Mouse (Mus musculus) heart, embryonic 13.5 days (tissue): Measurements from ENCODE around the gene Thsd4. TPM values are rescaled to one million over a fixed set of nuclear protein-coding genes. Genes with fewer than 3 reads are reported as not detected.

ENCODE experiments used
- ATAC-seq: fragments of 200-750 bp; cut with Nextera tagmentation; 2 replicates; pipeline ENCODE4 v1.8.0; 2017; ENCODE audit warnings: moderate TSS enrichment; ENCODE audit not compliant: insufficient number of reproducible peaks, low FRiP score, low TSS enrichment; ENCODE audit errors: extremely low read depth
- H3K27ac ChIP-seq: fragments of 300-500 bp; sonication (generic); replicated peaks from 2 replicates; pipeline ENCODE4 v1.5.1; 2015; ENCODE audit warnings: moderate library complexity, mild to moderate bottlenecking, inconsistent platforms
- H3K27me3 ChIP-seq: fragments of 300-500 bp; sonication (generic); replicated peaks from 2 replicates; pipeline ENCODE4 v1.6.1; 2015; ENCODE audit warnings: mild to moderate bottlenecking, inconsistent platforms
- H3K36me3 ChIP-seq: fragments of 300-500 bp; sonication (generic); 2 replicates; pipeline ENCODE4 v1.6.1; 2015; ENCODE audit warnings: mild to moderate bottlenecking, inconsistent platforms
- H3K4me1 ChIP-seq: fragments of 300-500 bp; sonication (generic); 2 replicates; pipeline ENCODE4 v1.6.1; 2015; ENCODE audit warnings: inconsistent platforms
- H3K4me2 ChIP-seq: fragments of 300-500 bp; sonication (generic); 2 replicates; pipeline ENCODE4 v1.6.1; 2015; ENCODE audit warnings: inconsistent platforms, mild to moderate bottlenecking, moderate library complexity
- H3K4me3 ChIP-seq: fragments of 300-500 bp; sonication (generic); 2 replicates; pipeline ENCODE4 v1.5.1; 2015; ENCODE audit warnings: moderate library complexity, mild to moderate bottlenecking, inconsistent platforms
- H3K9ac ChIP-seq: fragments of 300-500 bp; sonication (generic); 2 replicates; pipeline ENCODE4 v1.6.1; 2015; ENCODE audit warnings: inconsistent platforms, mild to moderate bottlenecking, moderate library complexity
- H3K9me3 ChIP-seq: fragments of 300-500 bp; sonication (generic); 2 replicates; pipeline ENCODE4 v1.6.1; 2016; ENCODE audit warnings: inconsistent platforms
- WGBS: fragments of 180-500 bp; shearing (Covaris S2); methylation state at CpG from one replicate; pipeline ENCODE4 v1.1.7; 2015; ENCODE audit warnings: mixed read lengths; 5-methylcytosine and 5-hydroxymethylcytosine counted together
- polyA plus RNA-seq: library from polyadenylated mRNA; unstranded; fragments of >200 nt; fragmentation: Nextera tagmentation; extraction: Ambion mirVana; gene quantifications from 2 replicates; pipeline ENCODE4 v1.2.1, GENCODE M21; 2015

Gene Thsd4
- polyA plus RNA-seq, 1 experiment from 2014 or later, result 10.0 TPM

DNA sequence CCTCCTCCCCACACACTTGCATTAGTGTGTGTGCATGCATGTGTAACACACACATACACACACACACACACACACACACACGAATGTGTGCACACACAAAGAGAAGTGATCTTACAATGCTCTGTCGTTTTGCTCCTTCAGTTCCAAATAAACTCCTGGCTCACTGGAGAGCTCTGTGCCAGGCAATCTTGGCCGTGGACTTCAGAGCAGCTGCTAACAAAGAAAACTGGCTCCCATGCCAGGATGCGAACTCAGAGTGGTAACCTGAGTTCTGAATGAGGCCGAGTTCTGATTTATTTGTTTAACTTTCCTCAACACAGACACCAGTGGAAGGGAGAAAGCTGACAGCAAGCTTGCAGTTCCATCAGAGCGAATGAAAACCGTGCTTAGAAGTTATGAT, 294.1 kb downstream of the Thsd4 start:
- no peak overlapping the region for H3K27ac ChIP-seq
- H3K4me2 ChIP-seq, result no peak overlapping the region
- no peaks in the 10 kb centered on the region for H3K27me3 ChIP-seq
- H3K9ac ChIP-seq, result no peak overlapping the region
- no peak for ATAC-seq
- H3K36me3 ChIP-seq, result no peaks in the 10 kb centered on the region
- H3K9me3 ChIP-seq, result no peaks in the 10 kb centered on the region
- no peak overlapping the region for H3K4me3 ChIP-seq
- H3K4me1 ChIP-seq, result peaks cover 10% of the 10 kb centered on the region; the same call in 1 of the 2 replicates
- 81% methylated on average over 7 of the region's 7 CpGs for WGBS

DNA sequence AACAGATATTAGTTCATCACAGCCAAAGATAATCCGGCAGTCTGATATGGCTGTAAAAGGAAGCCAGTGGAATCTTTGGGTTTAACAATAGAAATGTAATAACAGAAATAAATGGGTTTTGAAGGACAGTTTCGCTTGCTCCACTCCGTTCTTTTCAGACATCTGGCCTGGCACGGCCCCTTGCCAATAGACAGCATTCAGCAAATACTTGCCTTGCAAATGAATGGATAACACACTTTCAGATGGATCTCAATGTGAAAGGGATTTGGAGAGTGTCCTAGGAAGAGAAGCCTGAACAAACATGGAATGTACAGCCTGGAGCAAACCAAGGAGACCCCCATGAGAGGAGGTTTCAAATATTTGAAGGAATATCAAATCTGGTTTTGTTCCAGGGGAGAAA, 295.2 kb downstream of the Thsd4 start:
- no peak for ATAC-seq
- Histone ChIP-seq H3K9ac (no peak overlapping the region), H3K9me3 (no peaks in the 10 kb centered on the region), H3K27ac (no peak overlapping the region), H3K4me1 (0 out of 2 replicates have a peak, but pooled peaks cover 4% of the 10 kb centered on the region), H3K4me3 (no peak overlapping the region), H3K4me2 (no peak overlapping the region), H3K27me3 (no peaks in the 10 kb centered on the region), H3K36me3 (no peaks in the 10 kb centered on the region)
- WGBS, result 74% methylated on average over 4 of the region's 4 CpGs

GRCm38 (mm10) chr9:60226155-60226554, 295.7 kb downstream of the Thsd4 start:
- no peak overlapping the region for H3K4me3 ChIP-seq
- 0 out of 2 replicates have a peak, but pooled peaks cover 4% of the 10 kb centered on the region for H3K4me1 ChIP-seq
- H3K27me3 ChIP-seq, result no peaks in the 10 kb centered on the region
- 79% methylated on average over 14 of the region's 14 CpGs for WGBS
- no peak for ATAC-seq
- no peaks in the 10 kb centered on the region for H3K9me3 ChIP-seq
- no peaks in the 10 kb centered on the region for H3K36me3 ChIP-seq
- no peak overlapping the region for H3K4me2 ChIP-seq
- H3K9ac ChIP-seq, result no peak overlapping the region
- no peak overlapping the region for H3K27ac ChIP-seq

DNA sequence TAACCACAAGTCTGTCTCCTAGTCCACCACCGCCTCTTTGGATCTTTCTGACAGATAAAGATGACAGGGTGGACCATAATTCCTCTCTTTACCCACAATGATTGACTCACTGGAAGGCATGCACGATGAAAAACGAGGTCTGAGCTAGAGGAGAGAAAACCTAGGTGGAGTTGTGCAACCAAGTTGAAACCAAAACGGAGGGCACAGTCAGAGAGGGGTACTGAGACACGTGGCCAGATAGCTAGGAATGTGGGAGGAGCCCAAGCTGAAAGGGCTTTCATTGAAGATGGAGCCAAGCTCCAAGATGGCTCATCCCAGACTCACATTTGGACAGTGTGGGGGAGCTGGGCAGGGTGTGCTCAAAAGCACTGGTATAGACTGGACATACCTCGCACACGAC, 296.4 kb downstream of the Thsd4 start:
- H3K27ac ChIP-seq, result no peak overlapping the region

DNA sequence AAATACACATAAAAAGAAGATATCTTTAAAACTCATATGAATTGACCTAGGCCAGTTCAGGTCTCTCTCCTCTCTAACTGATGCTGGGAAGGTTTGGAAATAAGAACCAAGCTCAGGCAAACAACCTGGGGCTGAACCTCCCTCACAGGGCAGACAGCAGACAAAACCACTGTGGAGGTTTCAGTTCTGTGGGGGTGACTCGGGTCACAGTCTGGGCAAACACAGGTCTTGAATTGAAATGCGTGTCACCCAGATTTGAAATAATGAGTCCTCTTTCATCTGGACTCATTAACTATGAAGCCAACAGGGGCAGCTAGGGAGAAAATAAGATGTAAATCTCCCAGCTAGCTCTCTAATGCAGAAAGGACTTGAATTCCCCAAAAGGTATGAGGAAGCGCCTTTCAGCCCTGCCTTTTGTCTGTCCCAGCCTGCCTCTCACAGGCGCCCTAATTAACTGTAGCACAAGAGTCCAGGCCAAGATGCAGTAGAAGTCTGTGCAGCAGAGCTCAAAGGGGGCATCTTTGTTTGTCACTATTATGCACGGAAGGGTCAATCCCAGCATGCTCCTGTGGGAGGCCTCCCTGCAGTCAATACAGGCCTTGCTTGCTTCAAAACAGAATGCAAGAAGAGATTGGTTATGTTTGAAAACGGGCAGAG, 297.7 kb downstream of the Thsd4 start:
- Histone ChIP-seq H3K9me3 (no peaks in the 10 kb centered on the region), H3K27me3 (no peaks in the 10 kb centered on the region), H3K4me3 (no peak overlapping the region), H3K36me3 (no peaks in the 10 kb centered on the region), H3K9ac (no peak overlapping the region), H3K27ac (no peak overlapping the region), H3K4me1 (no peaks in the 10 kb centered on the region), H3K4me2 (no peak overlapping the region)
- no peak for ATAC-seq
- 63% methylated on average over 6 of the region's 6 CpGs for WGBS

More for the DNA sequence above, 296.4 kb downstream of the Thsd4 start:
- Histone ChIP-seq H3K9me3 (no peaks in the 10 kb centered on the region), H3K4me2 (no peak overlapping the region), H3K27me3 (no peaks in the 10 kb centered on the region), H3K4me1 (0 out of 2 replicates have a peak, but pooled peaks cover 2% of the 10 kb centered on the region), H3K4me3 (no peak overlapping the region), H3K36me3 (no peaks in the 10 kb centered on the region), H3K9ac (no peak overlapping the region)
- 68% methylated on average over 7 of the region's 7 CpGs for whole genome bisulfite sequencing
- ATAC-seq, result no peak

GRCm38 (mm10) chr9:60220431-60220830, 301.4 kb downstream of the Thsd4 start:
- 85% methylated on average over 2 of the region's 2 CpGs for WGBS
- H3K9ac ChIP-seq, result no peak overlapping the region
- no peaks in the 10 kb centered on the region for H3K9me3 ChIP-seq
- no peak overlapping the region for H3K4me3 ChIP-seq
- H3K27ac ChIP-seq, result no peak overlapping the region
- no peaks in the 10 kb centered on the region for H3K36me3 ChIP-seq
- peaks cover 9% of the 10 kb centered on the region; the same call in 1 of the 2 replicates for H3K4me1 ChIP-seq
- no peak overlapping the region for H3K4me2 ChIP-seq
- no peak for ATAC-seq
- H3K27me3 ChIP-seq, result no peaks in the 10 kb centered on the region

DNA sequence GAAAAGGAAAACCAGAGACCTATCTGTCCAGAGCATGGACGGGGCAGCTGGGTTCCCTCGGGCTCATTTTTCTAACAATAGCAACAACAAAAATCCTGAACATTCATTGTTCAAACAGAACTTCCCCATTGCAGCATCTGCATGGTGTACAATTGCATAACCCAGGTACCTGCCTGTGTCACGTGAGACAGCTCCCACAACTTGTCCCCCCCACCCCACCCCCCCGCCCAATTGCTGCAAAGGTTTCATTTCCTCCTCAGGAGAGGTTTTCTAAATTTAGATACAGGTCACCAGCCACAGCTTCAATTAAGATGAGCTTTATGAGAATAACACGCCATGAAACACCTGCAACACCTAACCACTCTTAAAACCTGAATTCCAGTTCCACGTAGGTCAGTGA, 303.4 kb downstream of the Thsd4 start:
- ATAC-seq, result no peak
- 49% methylated on average over 6 of the region's 6 CpGs for WGBS
- Histone ChIP-seq H3K4me3 (no peak overlapping the region), H3K27ac (no peak overlapping the region), H3K27me3 (no peaks in the 10 kb centered on the region), H3K4me1 (peaks cover 9% of the 10 kb centered on the region; the same call in 1 of the 2 replicates), H3K4me2 (no peak overlapping the region), H3K36me3 (no peaks in the 10 kb centered on the region), H3K9ac (no peak overlapping the region), H3K9me3 (no peaks in the 10 kb centered on the region)

DNA sequence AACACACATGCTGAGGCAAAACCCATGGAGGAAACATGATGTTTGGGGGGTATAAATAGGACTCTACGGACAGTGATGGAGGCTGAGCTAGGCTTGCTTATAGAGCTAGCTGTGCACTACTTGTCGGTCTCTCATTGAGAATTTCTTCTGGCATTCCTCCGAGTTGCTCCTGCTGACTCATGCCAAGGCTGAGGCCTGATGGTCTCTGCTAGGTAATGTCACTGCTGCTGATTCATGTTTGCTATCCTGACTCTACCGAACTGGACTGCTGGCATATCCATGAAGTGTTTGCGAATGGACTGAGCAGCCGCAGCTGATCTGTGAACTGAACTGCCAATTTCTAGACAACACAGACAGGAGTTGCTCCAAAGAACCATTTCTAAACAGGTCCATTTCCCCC, 305.8 kb downstream of the Thsd4 start:
- no peaks in the 10 kb centered on the region for H3K36me3 ChIP-seq
- 76% methylated on average over 6 of the region's 6 CpGs for WGBS
- H3K9ac ChIP-seq, result no peak overlapping the region
- no peak overlapping the region for H3K27ac ChIP-seq
- no peak overlapping the region for H3K4me3 ChIP-seq
- H3K27me3 ChIP-seq, result no peaks in the 10 kb centered on the region
- H3K4me2 ChIP-seq, result no peak overlapping the region
- peaks cover 9% of the 10 kb centered on the region; the same call in 1 of the 2 replicates for H3K4me1 ChIP-seq
- no peak for ATAC-seq
- no peaks in the 10 kb centered on the region for H3K9me3 ChIP-seq

GRCm38 (mm10) chr9:60213111-60213510, 308.7 kb downstream of the Thsd4 start:
- no peak for ATAC-seq
- WGBS, result 82% methylated on average over 1 of the region's 1 CpGs
- Histone ChIP-seq H3K4me2 (no peak overlapping the region), H3K27ac (no peak overlapping the region), H3K4me3 (no peak overlapping the region), H3K9ac (no peak overlapping the region), H3K36me3 (no peaks in the 10 kb centered on the region), H3K27me3 (no peaks in the 10 kb centered on the region), H3K4me1 (peaks cover 1% of the 10 kb centered on the region; the same call in 1 of the 2 replicates), H3K9me3 (no peaks in the 10 kb centered on the region)

DNA sequence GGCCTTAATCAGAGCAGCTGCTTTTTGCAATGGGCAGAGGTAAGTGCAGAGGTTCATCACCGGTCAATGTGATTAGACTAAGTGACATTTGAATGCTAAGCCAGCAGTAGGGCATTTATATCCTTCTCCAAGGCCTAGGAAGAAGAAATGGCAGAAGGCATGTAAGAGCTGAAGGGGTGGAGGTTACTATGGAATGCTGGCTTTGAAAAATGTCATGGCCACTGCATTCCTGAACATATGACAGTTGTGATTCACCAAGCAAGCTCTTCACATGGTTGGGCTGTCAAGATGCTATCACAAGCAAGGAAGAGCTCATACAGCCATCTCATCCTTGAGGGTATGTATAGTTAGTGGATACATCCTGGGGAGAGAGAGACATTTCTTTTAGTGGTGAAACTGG, 313.0 kb downstream of the Thsd4 start:
- H3K9me3 ChIP-seq, result no peaks in the 10 kb centered on the region
- no peak overlapping the region for H3K4me3 ChIP-seq

GRCm38 (mm10) chr9:60203141-60203540, 318.7 kb downstream of the Thsd4 start:
- no peaks in the 10 kb centered on the region for H3K4me1 ChIP-seq

More for the DNA sequence above, 313.0 kb downstream of the Thsd4 start:
- Histone ChIP-seq H3K4me2 (no peak overlapping the region), H3K9ac (no peak overlapping the region), H3K4me1 (no peaks in the 10 kb centered on the region), H3K36me3 (no peaks in the 10 kb centered on the region), H3K27ac (no peak overlapping the region), H3K27me3 (no peaks in the 10 kb centered on the region)
- no peak for ATAC-seq
- WGBS, result 75% methylated on average over 1 of the region's 1 CpGs

DNA sequence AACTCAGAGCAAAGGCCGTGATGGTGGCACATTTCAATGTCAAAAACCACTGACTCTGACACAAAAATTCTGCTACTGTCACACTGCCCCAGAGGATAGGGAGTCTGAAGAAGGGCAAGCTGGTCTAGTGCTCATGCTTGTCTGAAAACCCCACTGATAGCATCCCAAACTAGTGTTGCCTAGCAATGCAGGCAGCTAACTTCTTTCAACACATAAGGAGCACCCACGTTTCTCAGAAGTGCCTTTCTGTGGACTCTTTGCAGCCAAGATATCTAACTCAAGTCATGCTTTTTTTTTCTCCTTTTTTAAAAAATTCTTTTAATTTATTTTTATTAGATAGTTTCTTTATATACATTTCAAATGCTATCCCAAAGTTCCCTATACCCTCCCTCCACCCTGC, 321.4 kb downstream of the Thsd4 start:
- H3K4me1 ChIP-seq, result no peaks in the 10 kb centered on the region
- H3K9me3 ChIP-seq, result peaks cover 3% of the 10 kb centered on the region; the same call in 1 of the 2 replicates
- H3K9ac ChIP-seq, result no peak overlapping the region
- H3K27ac ChIP-seq, result no peak overlapping the region
- H3K27me3 ChIP-seq, result no peaks in the 10 kb centered on the region
- WGBS, result 72% methylated on average over 2 of the region's 2 CpGs
- no peaks in the 10 kb centered on the region for H3K36me3 ChIP-seq
- no peak overlapping the region for H3K4me3 ChIP-seq
- no peak for ATAC-seq
- H3K4me2 ChIP-seq, result no peak overlapping the region

More at GRCm38 (mm10) chr9:60203141-60203540, 318.7 kb downstream of the Thsd4 start:
- no peaks in the 10 kb centered on the region for H3K9me3 ChIP-seq
- no peak overlapping the region for H3K27ac ChIP-seq
- H3K36me3 ChIP-seq, result no peaks in the 10 kb centered on the region
- no peak overlapping the region for H3K4me2 ChIP-seq
- H3K4me3 ChIP-seq, result no peak overlapping the region
- no peak overlapping the region for H3K9ac ChIP-seq
- ATAC-seq, result no peak
- H3K27me3 ChIP-seq, result no peaks in the 10 kb centered on the region
- WGBS, result 58% methylated on average over 7 of the region's 7 CpGs
